Mouse (Mus musculus): ENCODE data around the gene Kcnh8. TPM values are rescaled to one million over a fixed set of nuclear protein-coding genes. Genes with fewer than 3 reads are reported as not detected.

The Kcnh8 gene
- polyA plus RNA-seq, 1 experiment from 2014 or later, result 1.9 TPM

DNA sequence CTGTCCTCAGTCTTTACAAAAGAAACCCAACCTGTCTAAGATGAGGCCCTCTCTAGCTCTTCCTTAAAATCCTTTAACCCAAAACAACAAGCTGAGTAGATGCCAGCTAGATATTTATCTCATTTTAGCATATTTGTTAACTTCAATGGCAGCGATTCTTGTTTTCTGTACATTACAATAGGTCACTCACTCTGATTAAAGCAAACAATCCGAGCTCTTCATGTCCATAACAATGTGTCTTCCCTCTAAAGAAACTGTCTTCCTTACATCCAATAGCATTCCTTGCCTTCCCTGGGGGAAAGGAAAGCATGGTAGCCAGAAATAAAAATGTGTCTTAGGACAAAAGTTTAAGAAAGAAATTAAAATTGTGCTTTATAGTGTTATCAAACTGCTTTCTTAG, 126.3 kb downstream of the Kcnh8 start:
- Histone ChIP-seq H3K9me3 (ENCODE audit: control insufficient read depth, low read length) (no peaks in the 10 kb centered on the region), H3K4me3 (ENCODE audit: low read depth, low read length) (no peak overlapping the region), H3K36me3 (ENCODE audit: control insufficient read depth, insufficient read depth, low read length) (no peaks in the 10 kb centered on the region), H3K9ac (ENCODE audit: low read length) (no peak overlapping the region), H3K4me2 (ENCODE audit: low read depth, low read length, severe bottlenecking) (no peak overlapping the region), H3K27ac (ENCODE audit: low read depth, low read length) (no peak overlapping the region), H3K27me3 (ENCODE audit: control insufficient read depth, insufficient read depth, low read length) (no peaks in the 10 kb centered on the region), H3K4me1 (replicated peaks; ENCODE audit: control insufficient read depth, insufficient read depth, low read length) (no peaks in the 10 kb centered on the region)
- ATAC-seq (replicated peaks; ENCODE audit: low FRiP score) (no peak), DNase-seq (ENCODE audit: low spot score) (no peak)
- 76% methylated on average over 2 of the region's 2 CpGs for WGBS

DNA sequence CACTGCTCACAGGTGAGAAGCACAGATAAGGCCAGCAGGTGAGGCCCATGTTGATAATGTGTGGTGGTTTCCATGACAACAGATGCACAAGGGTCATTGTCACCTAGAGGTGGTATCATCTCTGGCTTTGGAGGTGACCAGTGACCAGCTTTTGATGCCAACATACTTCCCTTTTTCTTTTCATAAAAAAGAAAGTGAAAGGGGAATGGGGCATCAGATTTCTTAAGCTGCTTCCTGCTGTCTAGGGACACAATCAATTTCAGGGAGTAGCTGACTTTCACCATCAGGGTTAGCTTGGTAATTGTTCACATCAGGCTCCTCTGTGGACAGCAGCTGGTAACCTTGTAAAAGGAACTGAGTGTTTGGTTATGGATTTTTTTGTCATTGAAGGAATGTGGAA, 135.9 kb downstream of the Kcnh8 start:
- H3K9me3 ChIP-seq (ENCODE audit: control insufficient read depth, low read length), result no peaks in the 10 kb centered on the region
- H3K27me3 ChIP-seq (ENCODE audit: control insufficient read depth, insufficient read depth, low read length), result no peaks in the 10 kb centered on the region
- H3K4me2 ChIP-seq (ENCODE audit: low read depth, low read length, severe bottlenecking), result no peak overlapping the region
- no peaks in the 10 kb centered on the region for H3K36me3 ChIP-seq (ENCODE audit: control insufficient read depth, insufficient read depth, low read length)
- H3K4me3 ChIP-seq (ENCODE audit: low read depth, low read length), result no peak overlapping the region
- ATAC-seq (replicated peaks; ENCODE audit: low FRiP score) (no peak), DNase-seq (ENCODE audit: low spot score) (no peak)
- H3K27ac ChIP-seq (ENCODE audit: low read depth, low read length), result no peak overlapping the region
- no peaks in the 10 kb centered on the region for H3K4me1 ChIP-seq (replicated peaks; ENCODE audit: control insufficient read depth, insufficient read depth, low read length)
- no peak overlapping the region for H3K9ac ChIP-seq (ENCODE audit: low read length)

DNA sequence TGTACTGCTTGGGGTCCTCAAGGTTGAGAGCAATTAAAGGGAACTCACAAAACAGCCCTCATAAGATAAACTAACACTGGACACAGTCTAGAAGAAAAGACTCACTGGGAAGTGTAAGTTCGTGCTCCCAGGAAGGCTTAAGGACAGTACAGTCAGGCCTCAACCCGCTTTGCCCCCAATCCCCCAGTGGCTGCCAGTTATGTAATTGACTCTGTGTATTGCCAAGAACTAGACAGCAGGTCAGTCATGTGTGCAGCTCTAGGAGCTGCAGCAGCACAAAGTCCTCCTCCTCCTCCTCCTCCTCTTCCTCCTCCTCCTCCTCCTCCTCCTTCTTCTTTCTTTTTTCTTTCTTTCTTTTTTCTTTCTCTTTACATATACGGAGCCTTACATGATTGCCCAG, 185.6 kb downstream of the Kcnh8 start:
- DNase-seq (ENCODE audit: low spot score) (no peak), ATAC-seq (replicated peaks; ENCODE audit: low FRiP score) (no peak)
- Histone ChIP-seq H3K9me3 (ENCODE audit: control insufficient read depth, low read length) (no peaks in the 10 kb centered on the region), H3K36me3 (ENCODE audit: control insufficient read depth, insufficient read depth, low read length) (no peaks in the 10 kb centered on the region), H3K27me3 (ENCODE audit: control insufficient read depth, insufficient read depth, low read length) (no peaks in the 10 kb centered on the region), H3K27ac (ENCODE audit: low read depth, low read length) (no peak overlapping the region), H3K4me2 (ENCODE audit: low read depth, low read length, severe bottlenecking) (no peak overlapping the region), H3K9ac (ENCODE audit: low read length) (no peak overlapping the region), H3K4me1 (replicated peaks; ENCODE audit: control insufficient read depth, insufficient read depth, low read length) (no peaks in the 10 kb centered on the region), H3K4me3 (ENCODE audit: low read depth, low read length) (no peak overlapping the region)
- WGBS, result 64% methylated on average over 3 of the region's 3 CpGs

- Histone ChIP-seq H3K9me3 (ENCODE audit: control insufficient read depth, low read length) (no peaks in the 10 kb centered on the region), H3K27ac (ENCODE audit: low read depth, low read length) (no peak overlapping the region), H3K4me3 (ENCODE audit: low read depth, low read length) (no peak overlapping the region), H3K4me2 (ENCODE audit: low read depth, low read length, severe bottlenecking) (no peak overlapping the region), H3K27me3 (ENCODE audit: control insufficient read depth, insufficient read depth, low read length) (no peaks in the 10 kb centered on the region), H3K9ac (ENCODE audit: low read length) (no peak overlapping the region), H3K36me3 (ENCODE audit: control insufficient read depth, insufficient read depth, low read length) (no peaks in the 10 kb centered on the region), H3K4me1 (replicated peaks; ENCODE audit: control insufficient read depth, insufficient read depth, low read length) (no peaks in the 10 kb centered on the region)
- 65% methylated on average over 6 of the region's 6 CpGs for WGBS
- no peak for DNase-seq (ENCODE audit: low spot score)
- ATAC-seq (replicated peaks; ENCODE audit: low FRiP score), result no peak
Observed at GRCm38 (mm10) chr17:52804463-52804862, 202.0 kb downstream of the Kcnh8 start.

GRCm38 (mm10) chr17:52810773-52811172, 208.3 kb downstream of the Kcnh8 start:
- H3K4me1 ChIP-seq (replicated peaks; ENCODE audit: control insufficient read depth, insufficient read depth, low read length), result no peaks in the 10 kb centered on the region
- ATAC-seq (replicated peaks; ENCODE audit: low FRiP score) (no peak), DNase-seq (ENCODE audit: low spot score) (no peak)
- no peaks in the 10 kb centered on the region for H3K27me3 ChIP-seq (ENCODE audit: control insufficient read depth, insufficient read depth, low read length)
- no peak overlapping the region for H3K9ac ChIP-seq (ENCODE audit: low read length)
- H3K9me3 ChIP-seq (ENCODE audit: control insufficient read depth, low read length), result no peaks in the 10 kb centered on the region
- H3K36me3 ChIP-seq (ENCODE audit: control insufficient read depth, insufficient read depth, low read length), result no peaks in the 10 kb centered on the region
- H3K27ac ChIP-seq (ENCODE audit: low read depth, low read length), result no peak overlapping the region
- no peak overlapping the region for H3K4me2 ChIP-seq (ENCODE audit: low read depth, low read length, severe bottlenecking)
- 90% methylated on average over 1 of the region's 1 CpGs for WGBS
- no peak overlapping the region for H3K4me3 ChIP-seq (ENCODE audit: low read depth, low read length)

GRCm38 (mm10) chr17:52819007-52819406, 216.5 kb downstream of the Kcnh8 start:
- Histone ChIP-seq H3K36me3 (ENCODE audit: control insufficient read depth, insufficient read depth, low read length) (no peaks in the 10 kb centered on the region), H3K4me1 (replicated peaks; ENCODE audit: control insufficient read depth, insufficient read depth, low read length) (no peaks in the 10 kb centered on the region), H3K9ac (ENCODE audit: low read length) (no peak overlapping the region), H3K4me3 (ENCODE audit: low read depth, low read length) (no peak overlapping the region), H3K27me3 (ENCODE audit: control insufficient read depth, insufficient read depth, low read length) (no peaks in the 10 kb centered on the region), H3K9me3 (ENCODE audit: control insufficient read depth, low read length) (no peaks in the 10 kb centered on the region), H3K27ac (ENCODE audit: low read depth, low read length) (no peak overlapping the region), H3K4me2 (ENCODE audit: low read depth, low read length, severe bottlenecking) (no peak overlapping the region)
- 93% methylated on average over 1 of the region's 1 CpGs for WGBS
- no peak for ATAC-seq (replicated peaks; ENCODE audit: low FRiP score)
- no peak for DNase-seq (ENCODE audit: low spot score)

- no peak overlapping the region for H3K9ac ChIP-seq (ENCODE audit: low read length)
- no peaks in the 10 kb centered on the region for H3K9me3 ChIP-seq (ENCODE audit: control insufficient read depth, low read length)
- H3K4me3 ChIP-seq (ENCODE audit: low read depth, low read length), result no peak overlapping the region
- no peak overlapping the region for H3K27ac ChIP-seq (ENCODE audit: low read depth, low read length)
- no peak overlapping the region for H3K4me2 ChIP-seq (ENCODE audit: low read depth, low read length, severe bottlenecking)
- H3K4me1 ChIP-seq (replicated peaks; ENCODE audit: control insufficient read depth, insufficient read depth, low read length), result no peaks in the 10 kb centered on the region
- no peaks in the 10 kb centered on the region for H3K27me3 ChIP-seq (ENCODE audit: control insufficient read depth, insufficient read depth, low read length)
- ATAC-seq (replicated peaks; ENCODE audit: low FRiP score) (no peak), DNase-seq (ENCODE audit: low spot score) (no peak)
- 86% methylated on average over 4 of the region's 4 CpGs for WGBS
- no peaks in the 10 kb centered on the region for H3K36me3 ChIP-seq (ENCODE audit: control insufficient read depth, insufficient read depth, low read length)
Observed at GRCm38 (mm10) chr17:52829678-52830077, 227.2 kb downstream of the Kcnh8 start.

DNA sequence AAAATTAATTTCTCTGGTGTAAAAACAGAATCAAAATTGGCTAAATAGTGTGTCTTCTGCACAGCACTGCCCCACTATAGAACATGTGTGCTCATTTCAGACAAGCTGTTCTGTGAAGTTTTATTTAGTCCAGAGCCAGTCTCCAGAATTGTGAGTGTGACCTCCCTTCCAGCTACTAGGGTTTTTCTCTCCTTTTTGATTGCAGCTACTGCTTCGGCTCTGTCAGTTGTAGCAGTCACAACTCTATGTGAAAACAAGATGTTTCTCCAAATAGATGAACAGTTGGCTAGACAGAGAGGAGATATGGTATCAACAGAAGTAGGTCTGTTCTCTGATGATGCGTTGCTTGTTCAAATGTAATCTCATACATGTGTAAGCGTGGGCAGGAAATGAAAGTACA, 270.7 kb downstream of the Kcnh8 start:
- DNase-seq (ENCODE audit: low spot score) (no peak), ATAC-seq (replicated peaks; ENCODE audit: low FRiP score) (no peak)
- 91% methylated on average over 3 of the region's 3 CpGs for WGBS

GRCm38 (mm10) chr17:52878964-52879363, 276.5 kb downstream of the Kcnh8 start:
- WGBS, result 46% methylated on average over 1 of the region's 1 CpGs
- no peak overlapping the region for H3K4me2 ChIP-seq (ENCODE audit: low read depth, low read length, severe bottlenecking)

More for the DNA sequence above, 270.7 kb downstream of the Kcnh8 start:
- Histone ChIP-seq H3K9me3 (ENCODE audit: control insufficient read depth, low read length) (no peaks in the 10 kb centered on the region), H3K4me3 (ENCODE audit: low read depth, low read length) (no peak overlapping the region), H3K4me2 (ENCODE audit: low read depth, low read length, severe bottlenecking) (no peak overlapping the region), H3K36me3 (ENCODE audit: control insufficient read depth, insufficient read depth, low read length) (no peaks in the 10 kb centered on the region), H3K9ac (ENCODE audit: low read length) (no peak overlapping the region), H3K27ac (ENCODE audit: low read depth, low read length) (no peak overlapping the region), H3K27me3 (ENCODE audit: control insufficient read depth, insufficient read depth, low read length) (no peaks in the 10 kb centered on the region), H3K4me1 (replicated peaks; ENCODE audit: control insufficient read depth, insufficient read depth, low read length) (no peaks in the 10 kb centered on the region)

More at GRCm38 (mm10) chr17:52878964-52879363, 276.5 kb downstream of the Kcnh8 start:
- DNase-seq (ENCODE audit: low spot score), result no peak
- Histone ChIP-seq H3K9me3 (ENCODE audit: control insufficient read depth, low read length) (no peaks in the 10 kb centered on the region), H3K4me1 (replicated peaks; ENCODE audit: control insufficient read depth, insufficient read depth, low read length) (no peaks in the 10 kb centered on the region), H3K9ac (ENCODE audit: low read length) (no peak overlapping the region), H3K27me3 (ENCODE audit: control insufficient read depth, insufficient read depth, low read length) (no peaks in the 10 kb centered on the region), H3K36me3 (ENCODE audit: control insufficient read depth, insufficient read depth, low read length) (no peaks in the 10 kb centered on the region), H3K27ac (ENCODE audit: low read depth, low read length) (no peak overlapping the region), H3K4me3 (ENCODE audit: low read depth, low read length) (no peak overlapping the region)
- no peak for ATAC-seq (replicated peaks; ENCODE audit: low FRiP score)
